Mouse (Mus musculus) forebrain, embryonic 10.5 days (tissue): ENCODE measurements around the gene Pdss2. TPM values are rescaled to one million over a fixed set of nuclear protein-coding genes. Genes with fewer than 3 reads are reported as not detected.
A peak's percentile ranks its signal among the peaks of the same experiment; 100 is the strongest.
"Not testable (repeated sequence)": the region's sequence is repeated elsewhere in the genome, so short reads cannot be mapped to it uniquely, and the experiment has no call there.

Experiments used
- DNase-seq: peaks from one replicate; pipeline ENCODE4 v3.0.0-alpha.2; 2017; ENCODE audit warnings: low spot score; ENCODE audit errors: extremely low spot score
- H3K27ac ChIP-seq: fragments of 300-500 bp; sonication (generic); 2 replicates; pipeline ENCODE4 v1.5.1; 2016; ENCODE audit warnings: mild to moderate bottlenecking
- H3K27me3 ChIP-seq: fragments of 300-500 bp; sonication (generic); 2 replicates; pipeline ENCODE4 v1.6.1; 2016; ENCODE audit warnings: mild to moderate bottlenecking; ENCODE audit not compliant: poor library complexity, severe bottlenecking
- H3K36me3 ChIP-seq: fragments of 300-500 bp; sonication (generic); replicated peaks from 2 replicates; pipeline ENCODE4 v1.6.1; 2016; ENCODE audit warnings: mild to moderate bottlenecking, moderate library complexity
- H3K4me1 ChIP-seq: fragments of 300-500 bp; sonication (generic); 2 replicates; pipeline ENCODE4 v1.6.1; 2016
- H3K4me3 ChIP-seq: fragments of 300-500 bp; sonication (generic); 2 replicates; pipeline ENCODE4 v1.5.1; 2016; ENCODE audit warnings: mild to moderate bottlenecking, moderate library complexity
- H3K9me3 ChIP-seq: fragments of 300-500 bp; sonication (generic); 2 replicates; pipeline ENCODE4 v1.6.1; 2016; ENCODE audit warnings: mild to moderate bottlenecking, moderate library complexity
- WGBS: fragments of 180-500 bp; shearing (Covaris S2); methylation state at CpG from one replicate; pipeline ENCODE4 v1.1.7; 2016; 5-methylcytosine and 5-hydroxymethylcytosine counted together
- polyA plus RNA-seq: library from polyadenylated mRNA; unstranded; fragments of >200 nt; fragmentation: Nextera tagmentation; extraction: Ambion mirVana; gene quantifications from 2 replicates; pipeline ENCODE4 v1.2.1, GENCODE M21; 2016

Gene Pdss2
- polyA plus RNA-seq, 1 experiment from 2014 or later: 17.1 TPM

- H3K36me3 ChIP-seq: peaks cover 16% of the 10 kb centered on the region; the same call in 1 of the 2 replicates
- 92% methylated on average over 12 of the region's 12 CpGs for WGBS
These were observed 185.6 kb downstream of the Pdss2 start for GRCm38 (mm10) chr10:43406885-43407284.

GRCm38 (mm10) chr10:43409506-43410230 lies 188.4 kb downstream of the Pdss2 start:
- no peak overlapping the region for H3K4me3 ChIP-seq
- H3K4me1 ChIP-seq: peaks cover 6% of the 10 kb centered on the region; the same call in 1 of the 2 replicates
- H3K27ac ChIP-seq: no peak overlapping the region
- WGBS: 86% methylated on average over 10 of the region's 10 CpGs
- H3K36me3 ChIP-seq: peaks cover 22% of the 10 kb centered on the region
- no peaks in the 10 kb centered on the region for H3K27me3 ChIP-seq
- no peak for DNase-seq
- no peaks in the 10 kb centered on the region for H3K9me3 ChIP-seq

More at GRCm38 (mm10) chr10:43406885-43407284, 185.6 kb downstream of the Pdss2 start:
- Histone ChIP-seq H3K27me3 (no peaks in the 10 kb centered on the region), H3K4me3 (no peak overlapping the region), H3K4me1 (peaks cover 6% of the 10 kb centered on the region; the same call in 1 of the 2 replicates), H3K27ac (no peak overlapping the region), H3K9me3 (no peaks in the 10 kb centered on the region)
- DNase-seq: no peak

GRCm38 (mm10) chr10:43411164-43411563 lies 189.9 kb downstream of the Pdss2 start:
- H3K36me3 ChIP-seq: peaks cover 30% of the 10 kb centered on the region
- WGBS: 98% methylated on average over 2 of the region's 3 CpGs
- DNase-seq, H3K4me1 ChIP-seq, H3K27ac ChIP-seq, H3K27me3 ChIP-seq, H3K9me3 ChIP-seq, H3K4me3 ChIP-seq: not testable (repeated sequence)

GRCm38 (mm10) chr10:43417346-43417745 lies 196.1 kb downstream of the Pdss2 start:
- WGBS: 87% methylated on average over 6 of the region's 6 CpGs
- H3K36me3 ChIP-seq: peaks cover 12% of the 10 kb centered on the region
- H3K9me3 ChIP-seq: no peaks in the 10 kb centered on the region
- H3K27ac ChIP-seq: no peak overlapping the region
- no peaks in the 10 kb centered on the region for H3K4me1 ChIP-seq
- no peak for DNase-seq
- no peaks in the 10 kb centered on the region for H3K27me3 ChIP-seq
- no peak overlapping the region for H3K4me3 ChIP-seq

GRCm38 (mm10) chr10:43420660-43421413 lies 199.6 kb downstream of the Pdss2 start:
- Histone ChIP-seq H3K9me3 (no peaks in the 10 kb centered on the region), H3K27ac (no peak overlapping the region), H3K27me3 (no peaks in the 10 kb centered on the region), H3K4me1 (no peaks in the 10 kb centered on the region), H3K36me3 (no peaks in the 10 kb centered on the region), H3K4me3 (no peak overlapping the region)
- 84% methylated on average over 22 of the region's 22 CpGs for WGBS
- no peak for DNase-seq

GRCm38 (mm10) chr10:43422061-43422770 lies 200.9 kb downstream of the Pdss2 start:
- 0 out of 2 replicates have a peak overlapping the region, but pooled peaks have one; percentile 15 for H3K27ac ChIP-seq
- WGBS: 86% methylated on average over 15 of the region's 15 CpGs

GRCm38 (mm10) chr10:43424545-43424944 lies 203.3 kb downstream of the Pdss2 start:
- peaks cover 21% of the 10 kb centered on the region for H3K4me1 ChIP-seq
- DNase-seq: no peak
- no peak overlapping the region for H3K4me3 ChIP-seq
- no peaks in the 10 kb centered on the region for H3K36me3 ChIP-seq
- 93% methylated on average over 5 of the region's 5 CpGs for WGBS
- H3K27ac ChIP-seq: no peak overlapping the region
- H3K9me3 ChIP-seq: no peaks in the 10 kb centered on the region
- no peaks in the 10 kb centered on the region for H3K27me3 ChIP-seq

More at GRCm38 (mm10) chr10:43422061-43422770, 200.9 kb downstream of the Pdss2 start:
- Histone ChIP-seq H3K36me3 (no peaks in the 10 kb centered on the region), H3K4me3 (no peak overlapping the region), H3K9me3 (no peaks in the 10 kb centered on the region), H3K27me3 (no peaks in the 10 kb centered on the region), H3K4me1 (peaks cover 9% of the 10 kb centered on the region)
- no peak for DNase-seq

GRCm38 (mm10) chr10:43430606-43431005 lies 209.3 kb downstream of the Pdss2 start:
- no peak for DNase-seq
- Histone ChIP-seq H3K4me3 (no peak overlapping the region), H3K4me1 (peaks cover 21% of the 10 kb centered on the region), H3K27me3 (no peaks in the 10 kb centered on the region), H3K27ac (no peak overlapping the region), H3K9me3 (peaks cover 5% of the 10 kb centered on the region; the same call in 1 of the 2 replicates), H3K36me3 (peaks cover 2% of the 10 kb centered on the region)
- WGBS: 97% methylated on average over 5 of the region's 5 CpGs

GRCm38 (mm10) chr10:43434326-43434725 lies 213.0 kb downstream of the Pdss2 start:
- Histone ChIP-seq H3K27ac (no peak overlapping the region), H3K27me3 (0 out of 2 replicates have a peak, but pooled peaks cover 5% of the 10 kb centered on the region), H3K4me1 (peaks cover 26% of the 10 kb centered on the region), H3K9me3 (peaks cover 5% of the 10 kb centered on the region; the same call in 1 of the 2 replicates), H3K4me3 (no peak overlapping the region), H3K36me3 (peaks cover 5% of the 10 kb centered on the region)
- no peak for DNase-seq
- WGBS: 95% methylated on average over 4 of the region's 4 CpGs

GRCm38 (mm10) chr10:43435757-43436156 lies 214.5 kb downstream of the Pdss2 start:
- H3K4me1 ChIP-seq: peaks cover 40% of the 10 kb centered on the region
- peaks cover under 1% of the 10 kb centered on the region; the same call in 1 of the 2 replicates for H3K9me3 ChIP-seq
- no peak overlapping the region for H3K27ac ChIP-seq
- peaks cover 5% of the 10 kb centered on the region for H3K36me3 ChIP-seq
- 89% methylated on average over 3 of the region's 3 CpGs for WGBS
- 0 out of 2 replicates have a peak, but pooled peaks cover 5% of the 10 kb centered on the region for H3K27me3 ChIP-seq
- no peak for DNase-seq
- no peak overlapping the region for H3K4me3 ChIP-seq

- Histone ChIP-seq H3K36me3 (peaks cover 5% of the 10 kb centered on the region), H3K27me3 (0 out of 2 replicates have a peak, but pooled peaks cover 5% of the 10 kb centered on the region), H3K4me1 (peaks cover 51% of the 10 kb centered on the region), H3K27ac (peak overlapping the region; percentile 83), H3K9me3 (no peaks in the 10 kb centered on the region; the same call in 1 of the 2 replicates), H3K4me3 (peak overlapping the region; percentile 27)
- peak; percentile 75 for DNase-seq
- 6% methylated on average over 7 of the region's 7 CpGs for WGBS
These were observed 218.2 kb downstream of the Pdss2 start for GRCm38 (mm10) chr10:43439492-43439941.

GRCm38 (mm10) chr10:43440050-43440449 lies 218.8 kb downstream of the Pdss2 start:
- Histone ChIP-seq H3K27me3 (0 out of 2 replicates have a peak, but pooled peaks cover 5% of the 10 kb centered on the region), H3K4me1 (peaks cover 51% of the 10 kb centered on the region), H3K36me3 (peaks cover 5% of the 10 kb centered on the region), H3K9me3 (no peaks in the 10 kb centered on the region; the same call in 1 of the 2 replicates), H3K4me3 (peak overlapping the region; percentile 27; the same call in 1 of the 2 replicates), H3K27ac (peak overlapping the region; percentile 83)
- DNase-seq: peak; percentile 53
- 30% methylated on average over 13 of the region's 13 CpGs for WGBS
